Mouse (Mus musculus): Measurements from ENCODE around the gene Tubb2b.

The Tubb2b gene

GRCm38 (mm10) chr13:34136605-34137004 is 6.3 kb upstream of the Tubb2b start:
- no peak for DNase-seq (ENCODE audit: low spot score)

- DNase-seq (ENCODE audit: low spot score): no peak
Measured at GRCm38 (mm10) chr13:34134276-34134675, 4.0 kb upstream of the Tubb2b start.

- no peak for DNase-seq (ENCODE audit: low spot score)
Measured at GRCm38 (mm10) chr13:34133326-34134071, 3.2 kb upstream of the Tubb2b start.

GRCm38 (mm10) chr13:34132875-34133274 is 2.6 kb upstream of the Tubb2b start:
- no peak for DNase-seq (ENCODE audit: low spot score)

- no peak for DNase-seq (ENCODE audit: low spot score)
Measured at GRCm38 (mm10) chr13:34132299-34132698, 2.0 kb upstream of the Tubb2b start.

GRCm38 (mm10) chr13:34131708-34132060 is 1.4 kb upstream of the Tubb2b start:
- no peak for DNase-seq (ENCODE audit: low spot score)

GRCm38 (mm10) chr13:34131011-34131707 is 893 bp upstream of the Tubb2b start:
- peak; percentile 65 for DNase-seq (ENCODE audit: low spot score)

GRCm38 (mm10) chr13:34129485-34130225 is 611 bp downstream of the Tubb2b start:
- DNase-seq (ENCODE audit: low spot score): peak; percentile 48

- no peak for DNase-seq (ENCODE audit: low spot score)
Measured at GRCm38 (mm10) chr13:34128276-34129114, 1.8 kb downstream of the Tubb2b start.

GRCm38 (mm10) chr13:34125711-34126110 is 4.6 kb downstream of the Tubb2b start:
- DNase-seq (ENCODE audit: low spot score): no peak

GRCm38 (mm10) chr13:34120536-34120935 is 9.7 kb downstream of the Tubb2b start:
- DNase-seq (ENCODE audit: low spot score): no peak

GRCm38 (mm10) chr13:34119406-34119805 is 10.9 kb downstream of the Tubb2b start:
- DNase-seq (ENCODE audit: low spot score): no peak

- DNase-seq (ENCODE audit: low spot score): no peak
Measured at GRCm38 (mm10) chr13:34118816-34119215, 11.4 kb downstream of the Tubb2b start.

- DNase-seq (ENCODE audit: low spot score): no peak
Measured at GRCm38 (mm10) chr13:34116508-34116907, 13.8 kb downstream of the Tubb2b start.

- DNase-seq (ENCODE audit: low spot score): no peak
Measured at GRCm38 (mm10) chr13:34114654-34115053, 15.6 kb downstream of the Tubb2b start.

GRCm38 (mm10) chr13:34113086-34113485 is 17.2 kb downstream of the Tubb2b start:
- no peak for DNase-seq (ENCODE audit: low spot score)

- no peak for DNase-seq (ENCODE audit: low spot score)
Measured at GRCm38 (mm10) chr13:34112369-34113081, 17.7 kb downstream of the Tubb2b start.

- DNase-seq (ENCODE audit: low spot score): no peak
Measured at GRCm38 (mm10) chr13:34111878-34112277, 18.4 kb downstream of the Tubb2b start.

- no peak for DNase-seq (ENCODE audit: low spot score)
Measured at GRCm38 (mm10) chr13:34111019-34111418, 19.2 kb downstream of the Tubb2b start.

- no peak for DNase-seq (ENCODE audit: low spot score)
Measured at GRCm38 (mm10) chr13:34109677-34110058, 20.6 kb downstream of the Tubb2b start.

- no peak for DNase-seq (ENCODE audit: low spot score)
Measured at GRCm38 (mm10) chr13:34109035-34109676, 21.1 kb downstream of the Tubb2b start.
